Mouse (Mus musculus) liver, embryonic 12.5 days (tissue): ENCODE data around the gene Scml2. TPM values are rescaled to one million over a fixed set of nuclear protein-coding genes. Genes with fewer than 3 reads are reported as not detected.
A peak's percentile ranks its signal among the peaks of the same experiment; 100 is the strongest.
"Not testable (repeated sequence)": the region's sequence is repeated elsewhere in the genome, so short reads cannot be mapped to it uniquely, and the experiment has no call there.

Source experiments
- ATAC-seq: fragments of 200-750 bp; cut with Nextera tagmentation; 2 replicates; pipeline ENCODE4 v1.8.0; 2017; ENCODE audit warnings: moderate number of reproducible peaks, mild to moderate bottlenecking, moderate library complexity
- H3K27ac ChIP-seq: fragments of 300-500 bp; sonication (generic); 2 replicates; pipeline ENCODE4 v1.5.1; 2016; ENCODE audit warnings: mild to moderate bottlenecking
- H3K27me3 ChIP-seq: fragments of 300-500 bp; sonication (generic); replicated peaks from 2 replicates; pipeline ENCODE4 v1.6.1; 2016; ENCODE audit warnings: mild to moderate bottlenecking, moderate library complexity
- H3K36me3 ChIP-seq: fragments of 300-500 bp; sonication (generic); 2 replicates; pipeline ENCODE4 v1.6.1; 2016; ENCODE audit warnings: mild to moderate bottlenecking, moderate library complexity
- H3K4me1 ChIP-seq: fragments of 300-500 bp; sonication (generic); 2 replicates; pipeline ENCODE4 v1.6.1; 2016
- H3K4me2 ChIP-seq: fragments of 300-500 bp; sonication (generic); 2 replicates; pipeline ENCODE4 v1.6.1; 2016; ENCODE audit warnings: mild to moderate bottlenecking, moderate library complexity
- H3K4me3 ChIP-seq: fragments of 300-500 bp; sonication (generic); 2 replicates; pipeline ENCODE4 v1.5.1; 2016; ENCODE audit warnings: mild to moderate bottlenecking, moderate library complexity
- H3K9ac ChIP-seq: fragments of 300-500 bp; sonication (generic); 2 replicates; pipeline ENCODE4 v1.6.1; 2016; ENCODE audit warnings: mild to moderate bottlenecking, moderate library complexity
- H3K9me3 ChIP-seq: fragments of 300-500 bp; sonication (generic); replicated peaks from 2 replicates; pipeline ENCODE4 v1.6.1; 2016; ENCODE audit warnings: mild to moderate bottlenecking, moderate library complexity
- WGBS: fragments of 180-500 bp; shearing (Covaris S2); methylation state at CpG from one replicate; pipeline ENCODE4 v1.1.7; 2016; ENCODE audit not compliant: insufficient replicate concordance; 5-methylcytosine and 5-hydroxymethylcytosine counted together
- polyA plus RNA-seq: library from polyadenylated mRNA; unstranded; fragments of >200 nt; fragmentation: Nextera tagmentation; extraction: Ambion mirVana; gene quantifications from 2 replicates; pipeline ENCODE4 v1.2.1, GENCODE M21; 2016

The Scml2 gene
- 1.3 and 1.5 TPM in 2 replicates for polyA plus RNA-seq

- H3K27ac ChIP-seq, H3K4me2 ChIP-seq, H3K4me1 ChIP-seq, H3K4me3 ChIP-seq, H3K36me3 ChIP-seq, H3K9ac ChIP-seq, H3K9me3 ChIP-seq, H3K27me3 ChIP-seq, ATAC-seq: not testable (repeated sequence)
- 80% methylated on average over 1 of the region's 14 CpGs for WGBS
Observed at GRCm38 (mm10) chrX:161116893-161117292, at the start of gene Scml2. Gene Scml2 (plus strand): TSS chrX:161117193.

- 78% methylated on average over 6 of the region's 6 CpGs for WGBS
Observed at GRCm38 (mm10) chrX:161075576-161075975, 41.4 kb upstream of the Scml2 start.

GRCm38 (mm10) chrX:161162314-161163068, 45.5 kb downstream of the Scml2 start:
- ATAC-seq, result peak; percentile 91
- H3K27ac ChIP-seq, result no peak overlapping the region
- H3K9me3 ChIP-seq, result no peaks in the 10 kb centered on the region
- 14% methylated on average over 22 of the region's 22 CpGs for WGBS
- peak overlapping the region; percentile 53 for H3K4me3 ChIP-seq
- H3K36me3 ChIP-seq, result no peaks in the 10 kb centered on the region
- H3K9ac ChIP-seq, result peak overlapping the region; percentile 55
- H3K4me2 ChIP-seq, result peak overlapping the region; percentile 66
- H3K4me1 ChIP-seq, result no peaks in the 10 kb centered on the region
- H3K27me3 ChIP-seq, result peaks cover 5% of the 10 kb centered on the region; the same call in 1 of the 2 replicates

More at GRCm38 (mm10) chrX:161075576-161075975, 41.4 kb upstream of the Scml2 start:
- H3K4me1 ChIP-seq, H3K36me3 ChIP-seq, H3K9ac ChIP-seq, H3K27me3 ChIP-seq, H3K9me3 ChIP-seq, ATAC-seq, H3K4me2 ChIP-seq, H3K27ac ChIP-seq, H3K4me3 ChIP-seq: not testable (repeated sequence)

- WGBS, result 16% methylated on average over 6 of the region's 6 CpGs
- peak overlapping the region; percentile 55 for H3K9ac ChIP-seq
- peak overlapping the region; percentile 66 for H3K4me2 ChIP-seq
- no peaks in the 10 kb centered on the region for H3K9me3 ChIP-seq
- peak overlapping the region; percentile 53 for H3K4me3 ChIP-seq
- peak; percentile 46; the same call in 1 of the 2 replicates for ATAC-seq
- H3K36me3 ChIP-seq, result no peaks in the 10 kb centered on the region
- H3K4me1 ChIP-seq, result no peaks in the 10 kb centered on the region
- H3K27ac ChIP-seq, result no peak overlapping the region
- H3K27me3 ChIP-seq, result peaks cover 5% of the 10 kb centered on the region; the same call in 1 of the 2 replicates
Observed at GRCm38 (mm10) chrX:161163069-161163416, 46.0 kb downstream of the Scml2 start.

- H3K9me3 ChIP-seq, H3K27me3 ChIP-seq, H3K4me1 ChIP-seq, ATAC-seq, H3K4me3 ChIP-seq, H3K9ac ChIP-seq, H3K36me3 ChIP-seq, H3K4me2 ChIP-seq, H3K27ac ChIP-seq: not testable (repeated sequence)
- 44% methylated on average over 2 of the region's 2 CpGs for WGBS
Observed at GRCm38 (mm10) chrX:161287156-161287555, 170.2 kb downstream of the Scml2 start, which contains the start of gene Gm15262. Gene Gm15262 (plus strand): TSS chrX:161287456.

Other genes with a start within 250 kb of the Scml2 start
- 1.1 and 1.2 TPM in 2 replicates for gene Gja6, start 210.1 kb upstream of the Scml2 start, polyA plus RNA-seq
- 0.45 and 0.48 TPM in 2 replicates for gene Cdkl5, start 122.5 kb upstream of the Scml2 start, polyA plus RNA-seq
- not detected in 2 replicates for gene Gm15262, start 170.3 kb downstream of the Scml2 start, polyA plus RNA-seq